Mouse (Mus musculus): Measurements from ENCODE around the gene Cgref1.

The Cgref1 gene

GRCm38 (mm10) chr5:30949654-30950326 is 4.4 kb upstream of the Cgref1 start:
- peak; percentile 95 to 96 for DNase-seq

GRCm38 (mm10) chr5:30948620-30949019 is 3.2 kb upstream of the Cgref1 start:
- no peak for DNase-seq

- no peak for DNase-seq
These were observed 1.0 kb downstream of the Cgref1 start for GRCm38 (mm10) chr5:30944344-30944743.

GRCm38 (mm10) chr5:30943004-30943403 is 2.4 kb downstream of the Cgref1 start:
- DNase-seq: no peak

GRCm38 (mm10) chr5:30934725-30935461 is 10.5 kb downstream of the Cgref1 start:
- no peak for DNase-seq

GRCm38 (mm10) chr5:30933705-30934104 is 11.7 kb downstream of the Cgref1 start:
- DNase-seq: no peak

- no peak for DNase-seq
These were observed 14.0 kb downstream of the Cgref1 start for GRCm38 (mm10) chr5:30931378-30931777.

GRCm38 (mm10) chr5:30930846-30931245 is 14.5 kb downstream of the Cgref1 start:
- DNase-seq: no peak

- DNase-seq: peak; percentile 42 to 82
These were observed 15.3 kb downstream of the Cgref1 start for GRCm38 (mm10) chr5:30930121-30930520.

GRCm38 (mm10) chr5:30927945-30928529 is 17.4 kb downstream of the Cgref1 start:
- no peak for DNase-seq

GRCm38 (mm10) chr5:30926073-30926472 is 19.3 kb downstream of the Cgref1 start:
- no peak for DNase-seq

- peak in 1 of 2 experiments; percentile 49 for DNase-seq
These were observed 20.2 kb downstream of the Cgref1 start for GRCm38 (mm10) chr5:30925217-30925616.

GRCm38 (mm10) chr5:30924614-30925013 is 20.8 kb downstream of the Cgref1 start:
- no peak for DNase-seq

- DNase-seq: no peak
These were observed 22.3 kb downstream of the Cgref1 start for GRCm38 (mm10) chr5:30923119-30923518.

GRCm38 (mm10) chr5:30922581-30923041 is 22.8 kb downstream of the Cgref1 start:
- peak in 1 of 2 experiments; percentile 51 for DNase-seq

- DNase-seq: peak; percentile 90 to 94
These were observed 23.9 kb downstream of the Cgref1 start, which contains the start of gene Khk for GRCm38 (mm10) chr5:30921256-30922033. Khk (plus strand) TSS chr5:30921431.

- DNase-seq: peak; percentile 48 to 59
These were observed 24.8 kb downstream of the Cgref1 start for GRCm38 (mm10) chr5:30920621-30921020.

- DNase-seq: no peak
These were observed 25.4 kb downstream of the Cgref1 start for GRCm38 (mm10) chr5:30919831-30920614.

GRCm38 (mm10) chr5:30918691-30919090 is 26.7 kb downstream of the Cgref1 start:
- DNase-seq: no peak

- peak in 1 of 2 experiments; percentile 26 for DNase-seq
These were observed 27.3 kb downstream of the Cgref1 start for GRCm38 (mm10) chr5:30917891-30918670.

- DNase-seq: peak in 1 of 2 experiments; percentile 28
These were observed 28.0 kb downstream of the Cgref1 start for GRCm38 (mm10) chr5:30917348-30917747.
